Mouse (Mus musculus) brain, embryonic 14.5 days (tissue): ENCODE measurements at regions not wholly inside any gene's neighbourhood (a gene's known extent, or its start where the extent isn't known, plus 50 kb on each side); places are given as distances from the start of the nearest gene placed in this dataset.

Source experiments
- CTCF ChIP-seq: fragments of 200-500 bp; IDR thresholded peaks from 2 replicates; pipeline ENCODE4 v1.5.1; 2012; ENCODE audit warnings: inconsistent platforms, mild to moderate bottlenecking, moderate library complexity, borderline replicate concordance; ENCODE audit not compliant: insufficient read depth, insufficient read length; ENCODE audit errors: extremely low read depth
- POLR2A ChIP-seq: fragments of 200-500 bp; IDR thresholded peaks from 2 replicates; pipeline ENCODE4 v1.6.1; 2012; ENCODE audit warnings: mild to moderate bottlenecking, inconsistent platforms, borderline replicate concordance; ENCODE audit not compliant: poor library complexity, insufficient read depth, insufficient read length, severe bottlenecking; ENCODE audit errors: extremely low read depth

GRCm38 (mm10) chr3:37788366-37788765 is 64.1 kb upstream of the Gm5148 start:
- TF ChIP-seq POLR2A (no peak), CTCF (no peak)
